Mouse (Mus musculus) E14TG2a.4 (cell line): ENCODE measurements around the gene Myo5c.
"Not testable (repeated sequence)": the region's sequence is repeated elsewhere in the genome, so short reads cannot be mapped to it uniquely, and the experiment has no call there.

Experiments used
- H3K27me3 ChIP-seq: 2 replicates; pipeline ENCODE4 v1.6.1; 2014; ENCODE audit warnings: low read length, control low read depth; ENCODE audit not compliant: insufficient read depth
- H3K36me3 ChIP-seq: 2 replicates; pipeline ENCODE4 v1.6.1; 2014; ENCODE audit warnings: low read length, control low read depth; ENCODE audit not compliant: insufficient read depth
- H3K4me1 ChIP-seq: replicated peaks from 2 replicates; pipeline ENCODE4 v1.6.1; 2014; ENCODE audit warnings: low read depth, low read length, control low read depth
- H3K4me3 ChIP-seq: replicated peaks from 2 replicates; pipeline ENCODE4 v1.5.1; 2014; ENCODE audit warnings: mild to moderate bottlenecking, low read length
- H3K9me3 ChIP-seq: 2 replicates; pipeline ENCODE4 v1.6.1; 2014; ENCODE audit warnings: low read length, control low read depth
- CTCF ChIP-seq: conservative IDR thresholded peaks from 2 replicates; pipeline ENCODE4 v1.5.1; 2014; ENCODE audit warnings: low read length
- NANOG ChIP-seq: IDR thresholded peaks from 2 replicates; pipeline ENCODE4 v1.6.1; 2014; ENCODE audit warnings: borderline replicate concordance, low read length, mixed read lengths
- POU5F1 ChIP-seq: IDR thresholded peaks from 2 replicates; pipeline ENCODE4 v1.6.1; 2014; ENCODE audit warnings: low read length, borderline replicate concordance

Myo5c gene

DNA sequence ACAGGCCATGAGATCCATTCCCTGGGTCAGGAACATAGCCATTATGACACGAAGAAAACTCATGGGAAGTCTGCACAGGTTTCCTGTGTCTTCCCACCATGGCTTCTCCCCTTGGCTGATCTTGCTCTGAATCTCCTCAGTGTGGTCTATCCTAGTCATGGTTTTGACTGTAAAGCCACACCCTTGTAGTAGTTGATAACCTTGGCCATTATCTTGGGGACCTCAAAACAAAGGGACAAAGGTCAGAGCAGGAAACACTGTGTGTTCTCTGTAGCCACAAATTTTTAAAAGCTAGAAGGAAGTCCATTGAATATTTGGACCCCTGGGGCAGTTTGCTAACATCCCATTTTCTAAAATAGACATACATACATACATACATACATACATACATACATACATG lies 16.5 kb downstream of the Myo5c start:
- Histone ChIP-seq H3K4me1 (no peaks in the 10 kb centered on the region), H3K4me3 (no peak overlapping the region), H3K27me3 (0 out of 2 replicates have a peak, but pooled peaks cover 5% of the 10 kb centered on the region), H3K9me3 (no peaks in the 10 kb centered on the region), H3K36me3 (0 out of 2 replicates have a peak, but pooled peaks cover 4% of the 10 kb centered on the region)
- TF ChIP-seq CTCF (no peak), NANOG (no peak), POU5F1 (no peak)

DNA sequence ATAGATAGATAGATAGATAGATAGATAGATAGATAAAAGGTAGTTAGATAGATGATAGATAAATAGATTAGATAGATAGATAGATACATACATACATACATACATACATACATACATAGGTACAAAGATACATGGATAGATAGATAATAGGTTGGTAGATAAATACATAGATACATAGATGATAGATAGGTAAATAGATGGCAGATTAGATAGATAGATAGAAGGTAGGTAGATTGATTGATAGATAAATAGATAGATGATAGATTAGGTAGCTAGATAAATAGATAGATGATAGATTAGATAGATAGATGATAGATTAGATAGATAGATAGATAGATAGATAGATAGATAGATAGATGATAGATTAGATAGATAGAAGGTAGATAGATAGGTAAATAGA lies 17.1 kb downstream of the Myo5c start:
- H3K4me3 ChIP-seq = no peak overlapping the region
- 0 out of 2 replicates have a peak, but pooled peaks cover 4% of the 10 kb centered on the region for H3K36me3 ChIP-seq
- no peaks in the 10 kb centered on the region for H3K27me3 ChIP-seq
- TF ChIP-seq POU5F1 (no peak), CTCF (no peak), NANOG (no peak)
- no peaks in the 10 kb centered on the region for H3K9me3 ChIP-seq
- no peaks in the 10 kb centered on the region for H3K4me1 ChIP-seq

DNA sequence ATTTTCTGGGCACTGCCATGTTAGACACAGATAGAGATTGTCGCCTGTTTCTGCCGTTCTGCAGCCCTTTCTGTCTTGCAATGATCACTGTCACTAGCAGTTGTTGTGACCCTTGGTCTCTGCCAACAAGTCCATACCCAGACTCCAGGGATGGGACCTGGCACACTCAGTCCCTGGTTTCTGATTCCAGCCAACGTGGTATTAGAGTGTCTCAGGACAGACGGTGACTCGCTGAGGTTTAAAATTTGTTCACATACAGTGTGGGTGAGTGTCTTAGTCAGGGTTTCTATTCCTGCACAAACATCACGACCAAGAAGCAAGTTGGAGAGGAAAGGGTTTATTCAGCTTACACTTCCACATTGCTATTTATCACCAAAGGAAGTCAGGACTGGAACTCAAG lies 21.3 kb downstream of the Myo5c start:
- not testable (repeated sequence) for H3K9me3 ChIP-seq, H3K36me3 ChIP-seq, H3K4me3 ChIP-seq, H3K4me1 ChIP-seq, H3K27me3 ChIP-seq

DNA sequence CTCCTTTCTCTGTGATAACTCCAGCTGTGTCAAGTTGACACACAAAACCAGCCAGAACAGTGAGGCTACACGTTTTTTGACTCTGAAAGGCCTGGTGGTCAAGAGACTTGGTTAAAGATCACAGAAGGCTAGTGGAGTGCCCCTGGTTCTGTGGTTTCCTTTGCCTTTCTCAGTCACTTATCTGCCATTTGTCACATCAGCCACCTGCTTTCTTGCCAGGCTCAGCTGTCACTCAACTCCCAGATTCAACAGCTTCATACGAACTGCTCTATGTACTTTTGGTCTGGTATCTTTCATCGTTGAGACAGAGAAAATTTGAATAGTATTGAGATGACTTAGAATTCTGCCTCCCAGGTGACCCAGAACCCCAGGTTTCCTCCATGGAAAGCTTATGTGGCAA lies 21.9 kb downstream of the Myo5c start:
- Histone ChIP-seq H3K4me3 (no peak overlapping the region), H3K27me3 (no peaks in the 10 kb centered on the region), H3K36me3 (no peaks in the 10 kb centered on the region), H3K4me1 (peaks cover 5% of the 10 kb centered on the region), H3K9me3 (no peaks in the 10 kb centered on the region)
- no peak for TF ChIP-seq CTCF
- TF ChIP-seq POU5F1 = no peak
- no peak for TF ChIP-seq NANOG

DNA sequence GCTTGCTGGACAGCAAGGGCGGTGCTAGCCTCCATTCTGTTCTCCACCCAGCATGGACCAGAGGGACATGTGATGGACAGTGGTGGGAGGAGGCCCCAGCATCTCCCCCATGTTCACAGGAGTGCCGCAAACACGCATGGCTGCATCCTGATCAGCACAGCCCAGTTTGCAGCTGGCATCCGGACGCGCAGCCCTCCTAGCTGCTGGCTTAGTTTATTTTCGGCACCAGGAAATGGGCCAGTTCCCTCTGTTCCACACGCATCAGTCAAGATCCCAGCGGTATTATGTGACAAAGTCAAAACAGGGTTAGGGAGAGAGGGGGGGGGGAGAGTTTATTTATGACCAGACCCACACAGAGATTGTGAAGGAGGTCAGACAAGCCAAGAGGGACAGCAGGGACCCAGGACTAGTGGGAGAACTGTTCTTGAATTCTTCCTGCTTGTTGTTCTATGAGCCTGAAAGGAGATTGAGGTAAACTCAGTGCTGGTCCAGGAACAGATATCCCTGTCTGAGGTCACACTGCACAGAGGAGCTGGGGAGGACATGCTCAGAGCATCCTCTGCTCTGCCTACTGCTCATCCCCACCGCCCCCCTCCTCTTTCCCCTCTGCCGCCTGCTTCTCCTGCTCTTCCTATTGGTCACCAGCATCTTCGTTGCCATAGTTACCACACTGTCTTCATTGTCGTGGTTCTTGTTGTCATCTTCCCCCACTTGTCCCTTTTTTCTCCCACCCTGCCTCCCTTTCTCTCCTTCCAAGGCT lies 22.6 kb downstream of the Myo5c start:
- H3K27me3 ChIP-seq = no peaks in the 10 kb centered on the region
- no peaks in the 10 kb centered on the region for H3K9me3 ChIP-seq
- H3K36me3 ChIP-seq = no peaks in the 10 kb centered on the region
- TF ChIP-seq POU5F1 = no peak
- TF ChIP-seq NANOG = no peak
- no peak for TF ChIP-seq CTCF
- peaks cover 10% of the 10 kb centered on the region for H3K4me1 ChIP-seq
- H3K4me3 ChIP-seq = no peak overlapping the region

DNA sequence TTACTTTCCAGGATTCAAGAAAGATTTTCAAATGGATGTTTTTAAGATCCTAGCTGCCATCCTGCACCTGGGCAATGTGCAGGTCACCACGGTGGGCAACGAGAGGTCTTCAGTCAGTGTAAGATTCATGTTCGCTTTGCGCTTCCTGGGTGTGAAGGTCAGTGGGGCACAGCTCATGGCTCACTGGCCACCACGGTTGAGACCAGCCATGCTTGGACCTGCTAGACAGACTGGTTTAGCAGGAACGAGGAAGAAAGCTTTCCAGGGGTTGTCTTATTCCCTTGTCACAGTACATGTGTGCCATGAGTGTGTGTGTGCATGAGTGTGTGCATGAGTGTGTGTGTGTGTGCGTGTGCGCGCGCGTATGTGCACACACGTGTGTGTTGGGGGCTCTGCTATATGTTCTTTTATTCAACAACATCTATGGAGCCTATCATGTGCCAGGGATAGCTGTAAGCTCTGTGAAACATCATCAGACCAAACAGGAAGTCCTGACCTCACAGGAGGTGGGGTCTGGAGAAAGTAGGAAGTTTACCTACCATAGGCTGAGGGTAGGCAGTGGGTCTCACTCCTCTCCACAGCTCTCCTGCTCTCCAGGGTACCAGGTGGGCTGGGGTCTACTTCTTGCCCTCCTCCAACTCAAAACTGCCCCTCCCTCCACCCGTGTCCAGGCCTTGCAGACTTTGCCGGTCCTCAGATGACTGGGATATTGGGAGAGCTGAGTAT lies 24.2 kb downstream of the Myo5c start:
- peaks cover 15% of the 10 kb centered on the region for H3K4me1 ChIP-seq
- no peak overlapping the region for H3K4me3 ChIP-seq
- H3K9me3 ChIP-seq = no peaks in the 10 kb centered on the region
- no peaks in the 10 kb centered on the region for H3K27me3 ChIP-seq
- TF ChIP-seq NANOG (no peak), CTCF (no peak), POU5F1 (no peak)
- no peaks in the 10 kb centered on the region for H3K36me3 ChIP-seq

DNA sequence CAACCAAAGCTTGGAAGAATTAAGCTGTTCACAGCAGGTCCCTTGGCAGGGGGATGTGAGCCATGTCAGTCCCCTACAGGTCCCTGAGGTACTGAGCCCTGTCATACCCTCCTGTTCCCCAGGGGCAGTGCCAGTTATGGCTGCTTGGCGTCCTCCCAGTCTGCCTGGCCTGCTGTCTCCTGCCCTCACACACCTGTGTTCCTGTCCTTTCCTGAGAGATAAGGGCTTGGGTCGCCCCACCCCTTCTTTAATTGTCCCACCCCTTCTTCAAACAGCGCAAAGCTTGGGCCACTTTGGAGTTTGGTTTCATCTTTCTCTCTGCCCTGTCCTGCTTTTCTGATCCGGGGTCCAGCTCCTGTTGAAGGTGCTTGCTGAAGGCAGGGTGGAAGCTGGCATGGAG lies 27.0 kb downstream of the Myo5c start:
- no peak overlapping the region for H3K4me3 ChIP-seq
- peaks cover 43% of the 10 kb centered on the region for H3K4me1 ChIP-seq
- H3K36me3 ChIP-seq = no peaks in the 10 kb centered on the region
- no peak for TF ChIP-seq NANOG
- TF ChIP-seq POU5F1 = no peak
- TF ChIP-seq CTCF = no peak
- no peaks in the 10 kb centered on the region for H3K27me3 ChIP-seq
- H3K9me3 ChIP-seq = no peaks in the 10 kb centered on the region

DNA sequence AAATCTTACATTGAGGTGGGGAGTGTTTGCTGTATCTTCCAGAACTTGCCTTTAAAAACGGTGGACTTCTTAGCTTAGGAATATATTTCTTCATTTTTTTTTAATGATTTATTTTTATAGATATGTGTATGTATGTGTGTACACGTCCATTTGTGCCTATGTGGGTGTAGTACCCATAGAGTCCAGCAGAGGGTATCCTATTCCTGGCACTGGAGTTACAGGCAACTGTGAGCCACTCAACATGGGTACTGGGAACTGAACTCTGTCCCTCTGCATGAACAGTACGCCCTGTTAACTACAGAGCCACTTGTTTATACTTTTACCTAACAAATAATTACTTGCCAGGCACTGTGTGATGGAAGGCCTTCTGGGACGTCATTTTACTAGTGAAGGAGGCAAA lies 27.8 kb downstream of the Myo5c start:
- Histone ChIP-seq H3K4me1 (peaks cover 48% of the 10 kb centered on the region), H3K9me3 (no peaks in the 10 kb centered on the region), H3K36me3 (no peaks in the 10 kb centered on the region), H3K4me3 (no peak overlapping the region), H3K27me3 (no peaks in the 10 kb centered on the region)
- TF ChIP-seq POU5F1 (no peak), NANOG (no peak), CTCF (peak; percentile 93)
